21 mouse cellular contexts compared by ENCODE assay signal in the genomic region with DNA sequence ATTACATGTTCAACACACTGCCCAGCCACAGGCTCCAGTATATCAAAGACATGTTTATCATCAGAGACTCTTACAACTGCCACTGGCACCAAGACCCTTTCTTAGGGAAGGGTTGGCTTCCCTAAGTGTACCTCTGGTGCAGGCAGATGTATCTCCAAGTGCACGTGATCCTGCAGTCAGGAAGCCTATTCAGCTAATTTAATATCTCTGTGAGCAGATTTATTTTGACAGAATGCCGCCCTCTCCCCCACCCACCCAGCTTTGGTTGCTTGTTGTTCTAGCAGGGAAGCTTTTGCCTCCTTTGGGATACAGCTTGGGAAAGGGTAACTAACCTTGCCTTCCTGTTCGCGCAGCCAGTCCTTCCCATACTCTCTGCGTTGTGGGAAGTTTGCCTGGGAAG.
DNase-seq lines count a peak whose midpoint lies in the region; ATAC-seq lines count a peak whose summit lies in the region.
"Had no signal": no experiment of that assay in that cellular context is flagged by ENCODE, and none has a peak within 500 bp of the region (broad histone marks: within the 10 kb centered on the region; RNA-seq: fewer than 3 reads in every experiment).

No protein-coding gene starts in this region.

- no peak overlapping the region for H3K9ac ChIP-seq in forebrain, embryonic 11.5 days (ENCODE audit: low read length)
- H3K9ac ChIP-seq: embryonic facial prominence, embryonic 15.5 days; forebrain, embryonic 15.5 days; hindbrain, embryonic 14.5 days had no signal

- no peak for ATAC-seq in forebrain, embryonic 11.5 days (replicated peaks; ENCODE audit: low FRiP score)
- ATAC-seq: activated CD4-positive, CD25-positive, alpha-beta regulatory T cell, adult 4 months; forebrain, embryonic 15.5 days; Patski had no signal

- no peak overlapping the region for H3K27ac ChIP-seq in midbrain, embryonic 10.5 days (replicated peaks)
- no peak overlapping the region for H3K27ac ChIP-seq in forebrain, embryonic 11.5 days (ENCODE audit: low read depth, low read length)
- H3K27ac ChIP-seq: embryonic facial prominence, embryonic 15.5 days; forebrain, embryonic 10.5 days; forebrain, embryonic 15.5 days; hindbrain, embryonic 10.5 days; hindbrain, embryonic 14.5 days had no signal

- WGBS in midbrain, embryonic 10.5 days: 89% methylated on average over 5 of the region's 5 CpGs
- WGBS in forebrain, embryonic 11.5 days: 85% methylated on average over 5 of the region's 5 CpGs

- DNase-seq in right cerebral cortex, adult 2 months (ENCODE audit: low spot score in 2 of 2): peak; percentile 10
- DNase-seq in right cerebral cortex, adult 18-20 months: no peak
- DNase-seq in layer of hippocampus, adult 8-10 months (ENCODE audit: low spot score in 2 of 2): peak; percentile 38 to 50
- DNase-seq in layer of hippocampus, postnatal 14 days (ENCODE audit: low spot score in 2 of 2): peak; percentile 26 to 59
- DNase-seq in embryo, embryonic 10 days (ENCODE audit: low spot score): no peak
- no peak for DNase-seq in midbrain, embryonic 10.5 days (ENCODE audit: low spot score)
- no peak for DNase-seq in forebrain, embryonic 11.5 days (ENCODE audit: low spot score)
- DNase-seq: adrenal gland, postnatal 14 days; cerebellum, adult 18-20 months; cerebellum, adult 9-11 months; embryo, embryonic 11 days; gastrocnemius, postnatal 25 days; heart, postnatal 14 days had no signal

- H3K4me1 ChIP-seq in midbrain, embryonic 10.5 days: peaks cover 12% of the 10 kb centered on the region
- 0 out of 2 replicates have a peak, but pooled peaks cover 2% of the 10 kb centered on the region for H3K4me1 ChIP-seq in forebrain, embryonic 11.5 days (replicated peaks; ENCODE audit: control insufficient read depth, insufficient read depth, low read length)
- H3K4me1 ChIP-seq: embryonic facial prominence, embryonic 15.5 days; forebrain, embryonic 15.5 days had no signal

- H3K27me3 ChIP-seq in midbrain, embryonic 10.5 days (ENCODE audit: low read depth, poor library complexity, severe bottlenecking): no peaks in the 10 kb centered on the region
- no peaks in the 10 kb centered on the region for H3K27me3 ChIP-seq in forebrain, embryonic 11.5 days (ENCODE audit: control insufficient read depth, insufficient read depth, low read length)
- H3K27me3 ChIP-seq: embryonic facial prominence, embryonic 15.5 days; forebrain, embryonic 15.5 days had no signal

- H3K9me3 ChIP-seq in midbrain, embryonic 10.5 days (replicated peaks): no peaks in the 10 kb centered on the region
- H3K9me3 ChIP-seq in forebrain, embryonic 11.5 days (ENCODE audit: control insufficient read depth, low read length): no peaks in the 10 kb centered on the region
- H3K9me3 ChIP-seq: embryonic facial prominence, embryonic 15.5 days; forebrain, embryonic 10.5 days; forebrain, embryonic 15.5 days; hindbrain, embryonic 10.5 days had no signal

- no peaks in the 10 kb centered on the region for H3K36me3 ChIP-seq in midbrain, embryonic 10.5 days
- no peaks in the 10 kb centered on the region for H3K36me3 ChIP-seq in forebrain, embryonic 11.5 days (ENCODE audit: control insufficient read depth, insufficient read depth, low read length)
- H3K36me3 ChIP-seq: embryonic facial prominence, embryonic 15.5 days; forebrain, embryonic 10.5 days; forebrain, embryonic 15.5 days; hindbrain, embryonic 10.5 days had no signal

- H3K4me3 ChIP-seq in midbrain, embryonic 10.5 days: no peak overlapping the region
- H3K4me3 ChIP-seq in forebrain, embryonic 11.5 days (ENCODE audit: low read depth, low read length): no peak overlapping the region
- H3K4me3 ChIP-seq: embryonic facial prominence, embryonic 15.5 days; erythroblast, embryonic 14.5 days; forebrain, embryonic 10.5 days; forebrain, embryonic 15.5 days; hindbrain, embryonic 10.5 days had no signal

- H3K4me2 ChIP-seq in forebrain, embryonic 11.5 days (ENCODE audit: low read depth, low read length, severe bottlenecking): no peak overlapping the region
- H3K4me2 ChIP-seq: embryonic facial prominence, embryonic 15.5 days; forebrain, embryonic 15.5 days; hindbrain, embryonic 14.5 days had no signal

Comparison
In these comparisons a context has a peak if more than half of its experiments do, and no peak if none do; other contexts are left out.
1. DNase-seq: peak in right cerebral cortex, adult 2 months (2 of 2), layer of hippocampus, adult 8-10 months (2 of 2) and layer of hippocampus, postnatal 14 days (2 of 2); none in right cerebral cortex, adult 18-20 months (single experiment), embryo, embryonic 10 days (single experiment), midbrain, embryonic 10.5 days (single experiment) and forebrain, embryonic 11.5 days (single experiment).